Mouse (Mus musculus): Measurements from ENCODE around the gene Nacc1. TPM values are rescaled to one million over a fixed set of nuclear protein-coding genes. Genes with fewer than 3 reads are reported as not detected.
A peak's percentile ranks its signal among the peaks of the same experiment; 100 is the strongest.

Nacc1 gene
- polyA plus RNA-seq, 1 experiment = 155 TPM

- Histone ChIP-seq H3K4me1 (replicated peaks; ENCODE audit: control insufficient read depth, insufficient read depth, low read length) (peaks cover 52% of the 10 kb centered on the region), H3K27ac (ENCODE audit: control insufficient read depth, insufficient read depth, low read length) (peak within 1 kb of the TSS; percentile 86), H3K36me3 (ENCODE audit: control insufficient read depth, insufficient read depth, low read length) (no peaks in the 10 kb centered on the region), H3K27me3 (ENCODE audit: control insufficient read depth, insufficient read depth, low read length) (peaks cover 7% of the 10 kb centered on the region), H3K4me3 (ENCODE audit: control insufficient read depth, insufficient read depth, low read length) (peak within 1 kb of the TSS; percentile 29)
- TF ChIP-seq CTCF (IDR thresholded peaks at IDR 0.05; ENCODE audit: borderline replicate concordance, control insufficient read depth, extremely low read depth, insufficient read depth, low read length, poor library complexity) = no peak
- TF ChIP-seq POLR2A (IDR thresholded peaks at IDR 0.05; ENCODE audit: control insufficient read depth, extremely low read depth, insufficient read depth, low read length, poor library complexity) = no peak
- 2% methylated on average over 34 of the region's 34 CpGs for WGBS
- peak; percentile 47 for DNase-seq
Observed at GRCm38 (mm10) chr8:84700941-84701911, 13.6 kb upstream of the Nacc1 start, which contains the start of gene Lyl1. Gene Lyl1, plus strand, starts transcription at chr8:84701457.

- TF ChIP-seq CTCF (IDR thresholded peaks at IDR 0.05; ENCODE audit: borderline replicate concordance, control insufficient read depth, extremely low read depth, insufficient read depth, low read length, poor library complexity) (no peak), POLR2A (IDR thresholded peaks at IDR 0.05; ENCODE audit: control insufficient read depth, extremely low read depth, insufficient read depth, low read length, poor library complexity) (no peak)
- peaks cover 4% of the 10 kb centered on the region for H3K27me3 ChIP-seq (ENCODE audit: control insufficient read depth, insufficient read depth, low read length)
- no peaks in the 10 kb centered on the region for H3K36me3 ChIP-seq (ENCODE audit: control insufficient read depth, insufficient read depth, low read length)
- no peak for DNase-seq
- WGBS = 14% methylated on average over 5 of the region's 5 CpGs
- H3K27ac ChIP-seq (ENCODE audit: control insufficient read depth, insufficient read depth, low read length) = peak overlapping the region; percentile 86
- no peak overlapping the region for H3K4me3 ChIP-seq (ENCODE audit: control insufficient read depth, insufficient read depth, low read length)
- peaks cover 52% of the 10 kb centered on the region for H3K4me1 ChIP-seq (replicated peaks; ENCODE audit: control insufficient read depth, insufficient read depth, low read length)
Observed at GRCm38 (mm10) chr8:84700526-84700925, 12.9 kb upstream of the Nacc1 start.

GRCm38 (mm10) chr8:84699861-84700322, 12.2 kb upstream of the Nacc1 start:
- H3K27ac ChIP-seq (ENCODE audit: control insufficient read depth, insufficient read depth, low read length) = peak overlapping the region; percentile 86
- peaks cover 52% of the 10 kb centered on the region for H3K4me1 ChIP-seq (replicated peaks; ENCODE audit: control insufficient read depth, insufficient read depth, low read length)
- H3K27me3 ChIP-seq (ENCODE audit: control insufficient read depth, insufficient read depth, low read length) = no peaks in the 10 kb centered on the region; the same call in none of the 2 replicates
- peak overlapping the region; percentile 33 for H3K4me3 ChIP-seq (ENCODE audit: control insufficient read depth, insufficient read depth, low read length)
- H3K36me3 ChIP-seq (ENCODE audit: control insufficient read depth, insufficient read depth, low read length) = no peaks in the 10 kb centered on the region
- TF ChIP-seq CTCF (IDR thresholded peaks at IDR 0.05; ENCODE audit: borderline replicate concordance, control insufficient read depth, extremely low read depth, insufficient read depth, low read length, poor library complexity) (peak; percentile 64; the same call in 1 of the 2 replicates), POLR2A (IDR thresholded peaks at IDR 0.05; ENCODE audit: control insufficient read depth, extremely low read depth, insufficient read depth, low read length, poor library complexity) (peak; percentile 27; the same call in 1 of the 2 replicates)
- DNase-seq = peak; percentile 70
- 8% methylated on average over 7 of the region's 7 CpGs for WGBS

GRCm38 (mm10) chr8:84698929-84699401, 11.3 kb upstream of the Nacc1 start:
- H3K4me3 ChIP-seq (ENCODE audit: control insufficient read depth, insufficient read depth, low read length) = no peak overlapping the region
- 83% methylated on average over 9 of the region's 9 CpGs for WGBS
- DNase-seq = no peak

GRCm38 (mm10) chr8:84698288-84698687, 10.6 kb upstream of the Nacc1 start:
- Histone ChIP-seq H3K36me3 (ENCODE audit: control insufficient read depth, insufficient read depth, low read length) (no peaks in the 10 kb centered on the region), H3K4me1 (replicated peaks; ENCODE audit: control insufficient read depth, insufficient read depth, low read length) (peaks cover 42% of the 10 kb centered on the region), H3K27me3 (ENCODE audit: control insufficient read depth, insufficient read depth, low read length) (no peaks in the 10 kb centered on the region), H3K4me3 (ENCODE audit: control insufficient read depth, insufficient read depth, low read length) (no peak overlapping the region), H3K27ac (ENCODE audit: control insufficient read depth, insufficient read depth, low read length) (no peak overlapping the region)
- no peak for DNase-seq
- 97% methylated on average over 5 of the region's 5 CpGs for WGBS
- TF ChIP-seq CTCF (IDR thresholded peaks at IDR 0.05; ENCODE audit: borderline replicate concordance, control insufficient read depth, extremely low read depth, insufficient read depth, low read length, poor library complexity) (no peak), POLR2A (IDR thresholded peaks at IDR 0.05; ENCODE audit: control insufficient read depth, extremely low read depth, insufficient read depth, low read length, poor library complexity) (no peak)

More at GRCm38 (mm10) chr8:84698929-84699401, 11.3 kb upstream of the Nacc1 start:
- Histone ChIP-seq H3K4me1 (replicated peaks; ENCODE audit: control insufficient read depth, insufficient read depth, low read length) (peaks cover 48% of the 10 kb centered on the region), H3K36me3 (ENCODE audit: control insufficient read depth, insufficient read depth, low read length) (no peaks in the 10 kb centered on the region), H3K27ac (ENCODE audit: control insufficient read depth, insufficient read depth, low read length) (peak overlapping the region; percentile 86), H3K27me3 (ENCODE audit: control insufficient read depth, insufficient read depth, low read length) (no peaks in the 10 kb centered on the region)
- TF ChIP-seq CTCF (IDR thresholded peaks at IDR 0.05; ENCODE audit: borderline replicate concordance, control insufficient read depth, extremely low read depth, insufficient read depth, low read length, poor library complexity) = no peak
- no peak for TF ChIP-seq POLR2A (IDR thresholded peaks at IDR 0.05; ENCODE audit: control insufficient read depth, extremely low read depth, insufficient read depth, low read length, poor library complexity)

All from thymus, adult 2 months (tissue).